Mouse (Mus musculus) adrenal gland, adult 8-10 months (tissue): ENCODE results near the gene Prr19. TPM values are rescaled to one million over a fixed set of nuclear protein-coding genes. Genes with fewer than 3 reads are reported as not detected.
"Not testable (repeated sequence)": the region's sequence is repeated elsewhere in the genome, so short reads cannot be mapped to it uniquely, and the experiment has no call there.

Experiments used
- DNase-seq: peaks from one replicate; pipeline ENCODE4 v3.0.0; 2022
- total RNA-seq, 4 experiments: library from RNA; stranded (reverse); gene quantifications; 2 replicates each; pipeline ENCODE4 v1.2.4; 2022

Gene Prr19
- total RNA-seq, 4 experiments from 2014 or later: not detected

DNA sequence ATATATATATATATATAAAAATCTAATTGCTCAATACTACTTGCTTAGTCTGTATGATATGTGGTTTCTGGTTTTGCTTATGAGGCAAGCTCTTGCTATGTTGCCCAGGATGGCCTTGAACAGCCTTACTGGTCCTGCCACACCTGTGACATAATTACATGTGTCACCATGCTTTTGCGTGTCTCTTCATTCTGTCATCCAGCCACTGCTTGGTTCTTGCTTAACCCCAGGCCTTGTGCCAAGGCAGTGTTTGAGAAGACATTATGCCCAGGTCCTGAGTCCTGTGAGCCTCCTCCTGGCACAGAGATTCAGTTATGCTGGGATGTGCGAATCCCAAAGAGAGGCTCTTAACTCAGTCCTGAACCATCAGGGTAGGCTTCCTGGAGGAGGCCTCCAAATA lies 22.0 kb downstream of the Prr19 start:
- DNase-seq: peak; percentile 61

- DNase-seq: not testable (repeated sequence)
Observed at GRCm38 (mm10) chr7:25325431-25325830, 24.2 kb downstream of the Prr19 start.

- no peak for DNase-seq
Observed at GRCm38 (mm10) chr7:25326233-25326632, 25.0 kb downstream of the Prr19 start.

DNA sequence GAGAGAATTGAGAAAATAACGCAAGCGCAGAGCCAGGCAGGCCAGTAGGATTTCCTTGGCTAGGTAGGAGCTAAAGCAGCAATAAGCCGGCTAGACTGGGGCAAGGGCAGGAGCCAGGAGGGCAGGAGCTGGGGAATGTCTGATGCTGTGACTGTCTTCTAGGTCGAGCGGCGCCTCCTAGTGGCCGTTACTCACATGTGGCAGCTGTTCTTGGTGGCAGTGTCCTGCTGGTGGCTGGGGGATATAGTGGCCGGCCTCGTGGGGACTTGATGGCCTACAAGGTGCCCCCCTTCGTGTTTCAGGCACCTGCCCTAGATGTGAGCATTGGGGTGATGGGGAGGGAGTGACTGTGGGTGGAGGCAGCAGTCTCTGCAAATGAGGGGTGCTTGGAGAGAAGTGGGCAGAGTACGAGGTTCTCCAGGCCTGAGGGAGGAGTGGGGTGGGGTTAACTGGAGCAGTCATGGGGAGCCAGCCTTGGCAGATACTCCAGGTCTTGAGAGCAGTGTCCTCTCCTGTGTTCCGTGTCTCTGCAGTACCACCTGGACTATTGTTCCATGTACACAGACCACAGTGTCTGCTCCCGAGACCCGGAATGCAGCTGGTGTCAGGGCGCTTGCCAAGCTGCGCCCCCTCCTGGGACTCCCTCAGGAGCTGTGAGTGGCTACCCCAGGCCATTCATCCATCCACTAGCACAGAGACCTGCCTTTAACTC lies 32.5 kb downstream of the Prr19 start:
- peak; percentile 66 for DNase-seq

DNA sequence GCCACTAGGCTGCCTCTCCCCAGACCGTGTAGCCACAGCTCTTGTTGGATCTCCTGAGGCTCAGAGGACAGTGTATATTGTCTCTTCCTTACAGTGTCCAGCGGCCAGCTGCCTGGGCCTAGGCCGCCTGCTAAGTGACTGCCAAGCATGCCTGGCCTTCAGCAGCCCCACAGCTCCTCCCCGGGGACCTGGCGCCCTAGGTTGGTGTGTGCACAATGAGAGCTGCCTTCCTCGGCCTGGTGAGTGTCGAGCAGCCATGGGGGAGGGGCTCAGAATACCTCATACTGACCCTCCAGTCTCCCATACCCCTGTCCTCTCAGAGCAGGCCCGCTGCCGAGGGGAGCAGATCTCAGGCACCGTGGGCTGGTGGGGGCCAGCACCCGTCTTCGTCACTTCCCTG lies 33.3 kb downstream of the Prr19 start:
- no peak for DNase-seq

DNA sequence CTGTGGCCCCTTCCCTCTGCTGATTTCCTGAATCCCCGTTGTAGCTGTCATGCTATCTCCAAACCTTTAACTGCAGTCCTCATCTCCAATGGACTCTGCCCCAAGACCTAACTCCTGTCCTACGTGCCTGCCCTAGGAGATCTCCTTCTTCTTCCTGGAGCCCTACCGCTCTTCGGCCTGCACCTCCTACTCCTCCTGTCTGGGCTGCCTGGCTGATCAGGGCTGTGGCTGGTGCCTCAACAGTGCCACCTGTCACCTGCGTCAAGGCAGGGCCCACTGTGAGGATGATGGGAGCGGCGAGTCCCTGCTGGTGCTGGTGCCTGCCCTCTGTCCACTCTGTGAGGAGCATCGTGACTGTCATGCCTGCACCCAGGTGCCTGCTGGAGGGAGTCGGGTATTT lies 38.1 kb downstream of the Prr19 start:
- no peak for DNase-seq

GRCm38 (mm10) chr7:25341000-25341784 lies 40.0 kb downstream of the Prr19 start:
- no peak for DNase-seq

GRCm38 (mm10) chr7:25348861-25349260 lies 47.6 kb downstream of the Prr19 start:
- no peak for DNase-seq

Other genes starting within 250 kb of the Prr19 start
- gene Grik5, start 229.1 kb upstream of the Prr19 start, total RNA-seq: 10 to 100 TPM; 13.8 to 43.0 (median 24.7) TPM
- gene Zfp574, start 228.8 kb upstream of the Prr19 start, total RNA-seq: 10 to 100 TPM; 20.2 to 25.0 (median 22.1) TPM
- 1 to 10 TPM in 3 of 4 experiments, under 1 TPM in 1; 0.90 to 3.5 (median 1.7) TPM for gene Pou2f2, start 121.7 kb upstream of the Prr19 start, total RNA-seq
- gene Dedd2, start 80.8 kb upstream of the Prr19 start, total RNA-seq: 10 to 100 TPM; 15.6 to 22.2 (median 19.1) TPM
- 10 to 100 TPM; 11.7 to 16.1 (median 14.2) TPM for gene Zfp526, start 80.0 kb upstream of the Prr19 start, total RNA-seq
- gene Gsk3a, start 63.6 kb upstream of the Prr19 start, total RNA-seq: 100 to 1,000 TPM in 3 of 4 experiments, 10 to 100 TPM in 1; 99.2 to 107 (median 104) TPM
- gene Erf, start 50.6 kb upstream of the Prr19 start, total RNA-seq: 10 to 100 TPM; 23.6 to 29.4 (median 27.2) TPM
- gene Cic, start 33.7 kb upstream of the Prr19 start, total RNA-seq: 100 to 1,000 TPM; 118 to 195 (median 151) TPM
- 10 to 100 TPM; 34.0 to 48.5 (median 42.5) TPM for gene Pafah1b3, start 3.4 kb upstream of the Prr19 start, total RNA-seq
- 1 to 10 TPM; 1.8 to 4.8 (median 4.5) TPM for gene Tmem145, start 4.7 kb downstream of the Prr19 start, total RNA-seq
- 10 to 100 TPM; 62.4 to 82.4 (median 71.7) TPM for gene Megf8, start 15.8 kb downstream of the Prr19 start, total RNA-seq
- not detected for gene Cnfn, start 68.3 kb downstream of the Prr19 start, total RNA-seq
- gene Lipe, start 97.3 kb downstream of the Prr19 start, total RNA-seq: 100 to 1,000 TPM; 157 to 290 (median 256) TPM
- gene Cxcl17, start 111.5 kb downstream of the Prr19 start, total RNA-seq: not detected
- gene Ceacam1, start 176.2 kb downstream of the Prr19 start, total RNA-seq: 10 to 100 TPM in 3 of 4 experiments, 1 to 10 TPM in 1; 8.5 to 24.4 (median 17.2) TPM
- 1 to 10 TPM in 2 of 4 experiments, under 1 TPM in 2; 0.83 to 2.1 (median 1.4) TPM for gene Ceacam2, start 238.4 kb downstream of the Prr19 start, total RNA-seq